Mouse (Mus musculus) adrenal gland, adult 8-10 months (tissue): ENCODE measurements around the gene 4930426L09Rik. TPM values are rescaled to one million over a fixed set of nuclear protein-coding genes. Genes with fewer than 3 reads are reported as not detected.

ENCODE experiments used
- DNase-seq: peaks from one replicate; pipeline ENCODE4 v3.0.0; 2022
- total RNA-seq, 4 experiments: library from RNA; stranded (reverse); gene quantifications; 2 replicates each; pipeline ENCODE4 v1.2.4; 2022

4930426L09Rik gene
- total RNA-seq, 4 experiments from 2014 or later: 0.23 to 1.2 (median 0.79) TPM

GRCm38 (mm10) chr2:19016839-19017238 is 18.7 kb downstream of the 4930426L09Rik start:
- DNase-seq: no peak

- DNase-seq: no peak
These were observed 19.9 kb downstream of the 4930426L09Rik start for GRCm38 (mm10) chr2:19018034-19018433.

- DNase-seq: no peak
These were observed 26.7 kb downstream of the 4930426L09Rik start for GRCm38 (mm10) chr2:19024807-19025206.

- no peak for DNase-seq
These were observed 39.3 kb downstream of the 4930426L09Rik start for GRCm38 (mm10) chr2:19037430-19037829.

- no peak for DNase-seq
These were observed 39.9 kb downstream of the 4930426L09Rik start for GRCm38 (mm10) chr2:19037907-19038570.

- DNase-seq: no peak
These were observed 50.1 kb downstream of the 4930426L09Rik start for GRCm38 (mm10) chr2:19048225-19048624.

GRCm38 (mm10) chr2:19049341-19049740 is 51.2 kb downstream of the 4930426L09Rik start:
- DNase-seq: no peak

Other genes starting within 250 kb of the 4930426L09Rik start
- gene Pip4k2a, start 217 bp upstream of the 4930426L09Rik start, total RNA-seq: 10 to 100 TPM; 35.3 to 46.5 (median 39.4) TPM
- gene Armc3, start 201.0 kb downstream of the 4930426L09Rik start, total RNA-seq: under 1 TPM in 1 of 4 experiments, not detected in 3; 0.10 TPM